Mouse (Mus musculus) myocyte (in vitro differentiated cells): ENCODE results near the gene Rhobtb3. TPM values are rescaled to one million over a fixed set of nuclear protein-coding genes. Genes with fewer than 3 reads are reported as not detected.

Experiments
- H3K27me3 ChIP-seq: one replicate; pipeline ENCODE4 v1.6.1; 2011; ENCODE audit not compliant: control insufficient read depth, insufficient read depth, insufficient read length
- H3K36me3 ChIP-seq: one replicate; pipeline ENCODE4 v1.6.1; 2011; ENCODE audit not compliant: control insufficient read depth, insufficient read depth
- H3K4me2 ChIP-seq: one replicate; pipeline ENCODE4 v1.6.1; 2011; ENCODE audit warnings: low read depth, control low read depth
- H3K4me3 ChIP-seq: one replicate; pipeline ENCODE4 v1.5.1; 2011; ENCODE audit warnings: mild to moderate bottlenecking, control low read depth, moderate library complexity
- H3K79me2 ChIP-seq: one replicate; pipeline ENCODE4 v1.6.1; 2011; ENCODE audit not compliant: control insufficient read depth, insufficient read depth
- H3ac ChIP-seq: one replicate; pipeline ENCODE4 v1.6.1; 2011; ENCODE audit not compliant: control insufficient read depth, insufficient read length
- CEBPB ChIP-seq: IDR thresholded peaks from 2 replicates; pipeline ENCODE4 v1.6.1; 2011; ENCODE audit warnings: mild to moderate bottlenecking, moderate library complexity; ENCODE audit not compliant: poor library complexity, insufficient read depth, severe bottlenecking
- E2F4 ChIP-seq: IDR thresholded peaks from one replicate; pipeline ENCODE4 v1.6.1; 2011; ENCODE audit warnings: mild to moderate bottlenecking, control low read depth, moderate library complexity; ENCODE audit not compliant: insufficient read depth
- MAX ChIP-seq: IDR thresholded peaks from one replicate; pipeline ENCODE4 v1.6.1; 2011; ENCODE audit warnings: low read depth, mild to moderate bottlenecking, control low read depth
- MYOD1 ChIP-seq, 3 experiments: IDR thresholded peaks; one replicate each; pipeline ENCODE4 v1.6.1; 2011; ENCODE audit warnings: control low read depth in 2 of 3, low read depth in 2 of 3, mild to moderate bottlenecking in 2 of 3, moderate library complexity in 1 of 3; ENCODE audit not compliant: insufficient read length in 2 of 3, control insufficient read depth in 1 of 3
- MYOG ChIP-seq, 3 experiments: IDR thresholded peaks; one replicate each; pipeline ENCODE4 v1.6.1; 2011; ENCODE audit warnings: control low read depth in 2 of 3, low read depth in 2 of 3, mild to moderate bottlenecking in 2 of 3; ENCODE audit not compliant: insufficient read length in 2 of 3, control insufficient read depth in 1 of 3, insufficient read depth in 1 of 3
- POLR2A ChIP-seq: IDR thresholded peaks from one replicate; pipeline ENCODE4 v1.6.1; 2011; ENCODE audit warnings: low read depth, mild to moderate bottlenecking, control low read depth, moderate library complexity; ENCODE audit not compliant: insufficient read length
- POLR2AphosphoS2 ChIP-seq: IDR thresholded peaks from one replicate; pipeline ENCODE4 v1.6.1; 2011; ENCODE audit warnings: low read depth, control low read depth; ENCODE audit not compliant: insufficient read length
- REST ChIP-seq: IDR thresholded peaks from one replicate; pipeline ENCODE4 v1.6.1; 2011; ENCODE audit warnings: mild to moderate bottlenecking, control low read depth, moderate library complexity; ENCODE audit not compliant: insufficient read depth, insufficient read length
- SRF ChIP-seq: IDR thresholded peaks from one replicate; pipeline ENCODE4 v1.6.1; 2011; ENCODE audit warnings: low read depth; ENCODE audit not compliant: control insufficient read depth, insufficient read length
- TCF12 ChIP-seq: IDR thresholded peaks from one replicate; pipeline ENCODE4 v1.6.1; 2011; ENCODE audit warnings: mild to moderate bottlenecking, control low read depth; ENCODE audit not compliant: poor library complexity, insufficient read depth, severe bottlenecking
- TCF3 ChIP-seq: IDR thresholded peaks from one replicate; pipeline ENCODE4 v1.6.1; 2011; ENCODE audit warnings: low read depth, control low read depth; ENCODE audit not compliant: insufficient read length
- USF1 ChIP-seq: IDR thresholded peaks from one replicate; pipeline ENCODE4 v1.6.1; 2011; ENCODE audit warnings: low read depth, mild to moderate bottlenecking, control low read depth, moderate library complexity
- polyA plus RNA-seq: library from polyadenylated mRNA; unstranded; fragments of >200 nt; fragmentation: generic; extraction: Trizol; gene quantifications from one replicate; pipeline ENCODE4 v1.2.1, GENCODE M21; 2012; ENCODE audit warnings: missing spikeins

Rhobtb3 gene
- polyA plus RNA-seq, 1 experiment, result 5.7 TPM

DNA sequence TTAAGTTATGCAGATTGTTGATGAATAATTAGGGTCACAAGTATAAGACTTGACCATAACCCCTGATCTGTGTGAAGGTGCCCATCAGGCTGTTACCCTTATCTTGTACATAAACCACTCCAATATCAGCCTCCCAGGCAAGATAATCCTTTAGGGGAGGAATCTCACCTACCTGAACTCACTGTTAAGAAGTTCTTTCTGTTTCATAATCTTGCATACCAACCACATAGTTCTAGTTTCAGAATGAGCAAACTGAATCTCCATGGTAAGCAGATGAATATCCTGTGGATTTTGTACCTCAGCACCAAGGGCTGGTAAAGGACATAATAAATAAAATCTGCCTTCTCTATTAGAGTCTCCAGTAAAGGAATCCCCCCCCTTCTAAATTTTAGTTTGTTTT, 111.0 kb downstream of the Rhobtb3 start:
- no peaks in the 10 kb centered on the region for H3K79me2 ChIP-seq
- H3K36me3 ChIP-seq, result no peaks in the 10 kb centered on the region
- no peak overlapping the region for H3K4me3 ChIP-seq
- TF ChIP-seq POLR2A (no peak), REST (no peak), MYOG (IDR thresholded peaks at IDR 0.05; ENCODE audit: control insufficient read depth in 1 of 3, insufficient read depth in 1 of 3, insufficient read length in 2 of 3, low read depth in 2 of 3) (no peak), MAX (no peak), TCF3 (no peak), SRF (no peak), CEBPB (no peak), TCF12 (no peak), USF1 (no peak), MYOD1 (IDR thresholded peaks at IDR 0.05; ENCODE audit: control insufficient read depth in 1 of 3, insufficient read length in 2 of 3, low read depth in 2 of 3) (no peak), POLR2AphosphoS2 (no peak), E2F4 (no peak)
- no peak overlapping the region for H3K4me2 ChIP-seq
- H3ac ChIP-seq, result no peak overlapping the region
- no peaks in the 10 kb centered on the region for H3K27me3 ChIP-seq

DNA sequence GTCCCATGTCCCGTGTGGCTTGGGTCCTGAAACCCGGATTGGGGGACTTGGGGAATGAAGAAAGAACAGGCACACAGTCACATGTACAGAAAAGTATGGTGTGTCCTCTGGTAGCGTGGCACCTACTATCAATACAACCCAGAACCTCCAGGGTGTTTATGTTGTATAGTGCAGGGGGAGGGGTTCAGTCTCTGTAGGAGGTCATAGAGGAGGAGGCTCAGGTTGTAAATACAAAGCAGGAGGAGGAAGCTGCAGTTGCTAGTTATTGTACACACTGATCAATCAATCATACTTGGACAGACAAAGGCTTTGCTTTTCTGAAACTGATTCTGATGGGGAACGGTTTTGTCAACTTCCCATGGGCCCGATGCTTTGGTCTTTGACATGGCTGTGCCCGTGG, 112.0 kb downstream of the Rhobtb3 start:
- no peaks in the 10 kb centered on the region for H3K79me2 ChIP-seq
- H3K4me2 ChIP-seq, result no peak overlapping the region
- no peaks in the 10 kb centered on the region for H3K36me3 ChIP-seq
- H3ac ChIP-seq, result no peak overlapping the region
- H3K27me3 ChIP-seq, result no peaks in the 10 kb centered on the region
- H3K4me3 ChIP-seq, result no peak overlapping the region
- TF ChIP-seq SRF (no peak), MYOD1 (IDR thresholded peaks at IDR 0.05; ENCODE audit: control insufficient read depth in 1 of 3, insufficient read length in 2 of 3, low read depth in 2 of 3) (no peak), POLR2A (no peak), TCF12 (no peak), USF1 (no peak), E2F4 (no peak), POLR2AphosphoS2 (no peak), CEBPB (no peak), MAX (no peak), MYOG (IDR thresholded peaks at IDR 0.05; ENCODE audit: control insufficient read depth in 1 of 3, insufficient read depth in 1 of 3, insufficient read length in 2 of 3, low read depth in 2 of 3) (no peak), REST (no peak), TCF3 (no peak)

DNA sequence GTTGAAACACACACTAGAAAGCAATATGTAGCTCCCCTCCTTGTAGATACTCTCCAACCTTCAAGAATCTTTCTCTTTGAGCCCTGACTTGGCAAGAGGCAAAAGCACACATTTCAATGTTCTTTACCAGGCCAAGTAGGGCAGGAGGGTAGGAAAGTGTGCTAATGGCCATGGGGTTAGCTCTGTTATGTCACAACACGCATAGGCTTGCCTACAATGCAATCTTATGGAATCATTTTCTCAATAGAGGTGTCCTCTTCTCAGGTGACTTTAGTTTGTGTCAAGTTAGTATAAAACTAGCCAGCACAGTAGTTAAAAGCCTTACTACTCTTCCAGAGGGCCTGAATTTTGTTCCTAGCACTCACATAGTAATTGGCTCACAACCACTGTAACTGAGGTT, 113.0 kb downstream of the Rhobtb3 start:
- TF ChIP-seq TCF12 (no peak), MYOG (IDR thresholded peaks at IDR 0.05; ENCODE audit: control insufficient read depth in 1 of 3, insufficient read depth in 1 of 3, insufficient read length in 2 of 3, low read depth in 2 of 3) (no peak), USF1 (no peak), POLR2AphosphoS2 (no peak), REST (no peak), SRF (no peak), CEBPB (no peak), MYOD1 (IDR thresholded peaks at IDR 0.05; ENCODE audit: control insufficient read depth in 1 of 3, insufficient read length in 2 of 3, low read depth in 2 of 3) (no peak), MAX (no peak), POLR2A (no peak), E2F4 (no peak)
- no peak overlapping the region for H3K4me2 ChIP-seq
- H3K79me2 ChIP-seq, result no peaks in the 10 kb centered on the region
- H3ac ChIP-seq, result no peak overlapping the region
- H3K27me3 ChIP-seq, result no peaks in the 10 kb centered on the region
- no peaks in the 10 kb centered on the region for H3K36me3 ChIP-seq
- H3K4me3 ChIP-seq, result no peak overlapping the region

DNA sequence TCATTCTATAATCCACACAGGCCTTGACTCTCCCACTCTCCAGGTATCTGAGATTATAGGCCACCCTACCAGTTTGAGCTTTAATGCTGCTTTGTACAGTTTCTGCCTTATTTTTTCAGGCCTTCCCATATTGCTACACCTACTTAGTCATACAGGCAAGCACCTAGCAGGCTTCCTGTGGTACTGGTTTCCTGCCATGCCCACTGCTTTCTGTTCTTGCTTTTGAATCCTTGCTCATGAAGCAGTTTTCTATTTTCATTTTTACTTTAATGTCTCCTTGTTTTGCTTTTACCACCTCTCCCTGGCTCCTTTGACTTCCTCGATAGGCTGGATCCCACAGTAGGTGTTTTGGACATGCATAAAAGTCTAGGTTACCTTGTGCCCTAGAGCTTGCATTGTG, 118.3 kb downstream of the Rhobtb3 start:
- H3K4me3 ChIP-seq, result no peak overlapping the region
- TF ChIP-seq POLR2A (no peak), TCF3 (no peak), TCF12 (no peak), MAX (no peak), MYOD1 (IDR thresholded peaks at IDR 0.05; ENCODE audit: control insufficient read depth in 1 of 3, insufficient read length in 2 of 3, low read depth in 2 of 3) (no peak), POLR2AphosphoS2 (no peak), MYOG (IDR thresholded peaks at IDR 0.05; ENCODE audit: control insufficient read depth in 1 of 3, insufficient read depth in 1 of 3, insufficient read length in 2 of 3, low read depth in 2 of 3) (no peak), REST (no peak)
- H3K36me3 ChIP-seq, result no peaks in the 10 kb centered on the region
- no peaks in the 10 kb centered on the region for H3K27me3 ChIP-seq
- H3K79me2 ChIP-seq, result no peaks in the 10 kb centered on the region
- H3ac ChIP-seq, result no peak overlapping the region
- peak overlapping the region; percentile 7 for H3K4me2 ChIP-seq
